Mouse (Mus musculus) CH12.LX (cell line): Measurements from ENCODE around the gene Lcn6. TPM values are rescaled to one million over a fixed set of nuclear protein-coding genes. Genes with fewer than 3 reads are reported as not detected.

Experiments used
- DNase-seq: peaks from one replicate; pipeline ENCODE4 v3.0.0-alpha.2; 2013; ENCODE audit errors: extremely low read depth
- H3K27ac ChIP-seq: 2 replicates; pipeline ENCODE4 v1.5.1; 2012; ENCODE audit warnings: low read depth, mild to moderate bottlenecking, control low read depth, moderate library complexity; ENCODE audit not compliant: insufficient read depth
- H3K27me3 ChIP-seq: replicated peaks from 2 replicates; pipeline ENCODE3; 2012; ENCODE audit warnings: inconsistent platforms
- H3K36me3 ChIP-seq, 2 experiments: replicated peaks in 1 of 2; 2 replicates each; pipeline versions ENCODE3 to v1.6.1; 2012; ENCODE audit warnings: inconsistent platforms in 1 of 2, low read length in 1 of 2, mild to moderate bottlenecking in 1 of 2, mixed read lengths in 1 of 2, moderate library complexity in 1 of 2; ENCODE audit not compliant: control insufficient read depth in 1 of 2, insufficient read depth in 1 of 2
- H3K4me1 ChIP-seq, 2 experiments: 2 replicates each; pipeline ENCODE4 v1.6.1; 2012; ENCODE audit warnings: inconsistent platforms in 1 of 2, moderate library complexity in 1 of 2; ENCODE audit not compliant: insufficient read depth in 2 of 2, control insufficient read depth in 1 of 2
- H3K4me2 ChIP-seq: 2 replicates; pipeline ENCODE4 v1.6.1; 2012; ENCODE audit warnings: low read depth, mild to moderate bottlenecking, control low read depth; ENCODE audit not compliant: poor library complexity, insufficient read depth, severe bottlenecking
- H3K4me3 ChIP-seq, 3 experiments: fragments of 150-350 bp in 1 of 3; sonication (generic) in 1 of 3; replicated peaks in 1 of 3; 2 replicates each; pipeline versions ENCODE3 to v1.5.1; 2011 to 2012; ENCODE audit warnings: low read depth in 2 of 3, low read length in 2 of 3, mild to moderate bottlenecking in 2 of 3, moderate library complexity in 2 of 3, control low read depth in 1 of 3, improper control_type of control experiment in 1 of 3, inconsistent platforms in 1 of 3, mixed read lengths in 1 of 3; ENCODE audit not compliant: poor library complexity in 1 of 3
- H3K79me2 ChIP-seq: replicated peaks from 2 replicates; pipeline ENCODE4 v1.6.1; 2012; ENCODE audit warnings: mild to moderate bottlenecking, moderate library complexity; ENCODE audit not compliant: control insufficient read depth, poor library complexity, insufficient read depth, severe bottlenecking; ENCODE audit errors: extremely low read depth
- H3K9ac ChIP-seq: 2 replicates; pipeline ENCODE4 v1.6.1; 2012; ENCODE audit warnings: low read depth, mild to moderate bottlenecking, control low read depth, moderate library complexity; ENCODE audit not compliant: insufficient read depth
- H3K9me3 ChIP-seq: replicated peaks from 2 replicates; pipeline ENCODE3; 2012; ENCODE audit warnings: low read length, inconsistent platforms, mixed read lengths
- CTCF ChIP-seq, 2 experiments: IDR thresholded peaks in 1 of 2; conservative IDR thresholded peaks in 1 of 2; 2 replicates each; pipeline ENCODE4 v1.5.1; 2011 to 2012; ENCODE audit warnings: low read depth in 2 of 2, low read length in 2 of 2, improper control_type of control experiment in 1 of 2, inconsistent platforms in 1 of 2, mild to moderate bottlenecking in 1 of 2, moderate library complexity in 1 of 2
- ELF1 ChIP-seq: IDR thresholded peaks from 2 replicates; pipeline ENCODE4 v1.6.1; 2014; ENCODE audit warnings: low read depth, mild to moderate bottlenecking, inconsistent platforms, low read length, improper control_type of control experiment
- EP300 ChIP-seq: IDR thresholded peaks from 2 replicates; pipeline ENCODE4 v1.6.1; 2011; ENCODE audit warnings: low read length, improper control_type of control experiment
- ETS1 ChIP-seq: conservative IDR thresholded peaks from 2 replicates; pipeline ENCODE4 v1.6.1; 2012; ENCODE audit warnings: low read depth, mild to moderate bottlenecking, inconsistent platforms, low read length, improper control_type of control experiment, moderate library complexity
- IRF4 ChIP-seq: IDR thresholded peaks from 2 replicates; pipeline ENCODE4 v1.6.1; 2014; ENCODE audit warnings: low read depth, mild to moderate bottlenecking, inconsistent platforms, low read length, improper control_type of control experiment
- JUN ChIP-seq: IDR thresholded peaks from 2 replicates; pipeline ENCODE4 v1.6.1; 2011; ENCODE audit warnings: low read depth, mild to moderate bottlenecking, low read length, improper control_type of control experiment, moderate library complexity; ENCODE audit not compliant: insufficient read depth
- KAT2A ChIP-seq: IDR thresholded peaks from 2 replicates; pipeline ENCODE4 v1.6.1; 2012; ENCODE audit warnings: low read length, improper control_type of control experiment, inconsistent platforms; ENCODE audit not compliant: insufficient replicate concordance
- MXI1 ChIP-seq: IDR thresholded peaks from 2 replicates; pipeline ENCODE4 v1.6.1; 2011; ENCODE audit warnings: mild to moderate bottlenecking, low read depth, low read length, improper control_type of control experiment
- MYC ChIP-seq: IDR thresholded peaks from 2 replicates; pipeline ENCODE4 v1.6.1; 2011; ENCODE audit warnings: low read depth, mild to moderate bottlenecking, improper control_type of control experiment, low read length
- NRF1 ChIP-seq: IDR thresholded peaks from 2 replicates; pipeline ENCODE4 v1.6.1; 2014; ENCODE audit warnings: low read depth, mild to moderate bottlenecking, inconsistent platforms, low read length, improper control_type of control experiment, moderate library complexity
- POLR2A ChIP-seq: IDR thresholded peaks from 2 replicates; pipeline ENCODE4 v1.6.1; 2011; ENCODE audit warnings: low read depth, mild to moderate bottlenecking, improper control_type of control experiment, low read length
- RAD21 ChIP-seq: IDR thresholded peaks from 2 replicates; pipeline ENCODE4 v1.6.1; 2011; ENCODE audit warnings: low read depth, mild to moderate bottlenecking, low read length, improper control_type of control experiment, moderate library complexity
- RCOR1 ChIP-seq: conservative IDR thresholded peaks from 2 replicates; pipeline ENCODE4 v1.6.1; 2012; ENCODE audit warnings: low read depth, mild to moderate bottlenecking, inconsistent platforms, low read length, improper control_type of control experiment
- SIN3A ChIP-seq: IDR thresholded peaks from 2 replicates; pipeline ENCODE4 v1.6.1; 2012; ENCODE audit warnings: low read length, improper control_type of control experiment, inconsistent platforms
- SMC3 ChIP-seq: IDR thresholded peaks from 2 replicates; pipeline ENCODE4 v1.6.1; 2011; ENCODE audit warnings: low read depth, low read length, improper control_type of control experiment
- TCF12 ChIP-seq: IDR thresholded peaks from 2 replicates; pipeline ENCODE4 v1.6.1; 2014; ENCODE audit warnings: low read depth, mild to moderate bottlenecking, inconsistent platforms, low read length, improper control_type of control experiment
- UBTF ChIP-seq: IDR thresholded peaks from 2 replicates; pipeline ENCODE4 v1.6.1; 2012; ENCODE audit warnings: low read depth, mild to moderate bottlenecking, inconsistent platforms, low read length, improper control_type of control experiment, moderate library complexity
- ZKSCAN1 ChIP-seq: IDR thresholded peaks from 2 replicates; pipeline ENCODE4 v1.6.1; 2012; ENCODE audit warnings: low read depth, inconsistent platforms, low read length, improper control_type of control experiment, borderline replicate concordance
- dilution Hi-C: fragments of 300-500 bp; cut with MboI; formaldehyde crosslinking; loops from 2 replicates; pipeline ENCODE4 v1.14.3; 2020; ENCODE audit warnings: low sequenced_read_pairs; ENCODE audit not compliant: extremely low pct_unique_long_range_greater_than_20kb, extremely low pct_ligation_motif_present
- in situ Hi-C: fragments of 300-500 bp; cut with MboI; formaldehyde crosslinking; loops from 3 replicates; pipeline ENCODE4 v1.14.3; 2019; ENCODE audit warnings: low sequenced_read_pairs, low pct_ligation_motif_present, low pct_unique_long_range_greater_than_20kb, mixed read lengths
- polyA plus RNA-seq: library from polyadenylated mRNA; unstranded; fragments of >175 nt; gene quantifications from 2 replicates; pipeline ENCODE4 v1.2.1, GENCODE M21; 2012; ENCODE audit warnings: low read depth; ENCODE audit not compliant: insufficient read length
- total RNA-seq, 2 experiments: library from RNA; depleted of rRNA; stranded (reverse); fragments of 300-350 nt in 1 of 2; fragments of >200 nt in 1 of 2; gene quantifications; 2 replicates each; pipeline ENCODE4 v1.2.3; 2012 to 2014

Gene Lcn6
- total and polyA plus RNA-seq, 3 experiments = not detected

DNA sequence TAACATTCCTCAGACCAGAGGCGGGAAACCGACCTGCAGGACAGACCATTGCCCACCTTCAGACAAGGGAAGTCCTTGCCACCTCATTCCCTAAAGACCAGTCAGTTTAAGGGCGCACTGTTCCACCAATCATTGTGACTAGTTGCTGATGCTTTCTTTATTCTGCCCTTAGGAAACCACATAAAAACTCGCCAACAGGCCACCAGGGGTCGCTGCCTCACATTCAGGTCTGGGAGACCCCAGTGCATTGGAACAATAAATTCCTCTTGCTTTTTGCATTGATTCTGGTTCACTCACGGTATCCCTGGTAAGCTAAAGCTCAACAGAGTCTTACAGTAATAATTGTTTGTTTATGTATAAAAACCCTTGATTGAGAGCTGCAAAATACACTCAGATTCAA is 36.7 kb upstream of the Lcn6 start:
- in situ Hi-C loops = no loop called here
- H3K36me3 ChIP-seq = no peaks in the 10 kb centered on the region
- H3K9me3 ChIP-seq = no peaks in the 10 kb centered on the region
- no peak overlapping the region for H3K9ac ChIP-seq
- H3K79me2 ChIP-seq = no peaks in the 10 kb centered on the region
- H3K4me1 ChIP-seq = no peaks in the 10 kb centered on the region
- TF ChIP-seq SMC3 (peak; percentile 39), CTCF (conservative IDR thresholded peaks at IDR 0.05 in 1 of 2, IDR thresholded peaks at IDR 0.05 in 1 of 2; ENCODE audit: low read depth in 2 of 2, low read length in 2 of 2) (peak; percentile 64 to 70), NRF1 (no peak), SIN3A (no peak), RAD21 (peak; percentile 30)
- no peak overlapping the region for H3K4me2 ChIP-seq
- dilution Hi-C loops = no loop called here
- no peak overlapping the region for H3K27ac ChIP-seq
- peak; percentile 43 for DNase-seq
- H3K4me3 ChIP-seq = no peak overlapping the region
- peaks cover 66% of the 10 kb centered on the region for H3K27me3 ChIP-seq

DNA sequence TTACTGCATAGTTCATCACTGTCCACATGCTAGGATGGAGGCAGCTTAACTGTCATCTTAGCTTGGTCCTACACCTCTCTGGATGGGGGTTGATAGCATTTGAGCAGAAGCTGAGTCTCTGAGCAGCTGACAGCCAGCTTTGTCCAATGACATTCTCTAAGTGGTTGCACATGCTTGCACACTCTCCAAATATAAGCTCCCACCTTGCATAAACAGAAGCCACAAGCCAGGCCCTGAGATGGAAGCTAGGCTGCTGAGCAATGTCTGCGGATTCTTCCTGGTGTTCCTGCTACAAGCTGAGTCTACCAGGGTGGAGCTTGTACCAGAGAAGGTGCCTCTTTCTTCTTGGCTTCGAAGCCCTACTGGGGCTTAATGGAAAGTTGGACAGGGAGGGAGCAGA is 23.7 kb upstream of the Lcn6 start, which contains the start of gene Lcn8:
Lcn8 (plus strand) TSS at position 219 of the 400 bp plus-strand sequence.
- H3K27me3 ChIP-seq = peaks cover 68% of the 10 kb centered on the region
- no peak for TF ChIP-seq ETS1
- TF ChIP-seq MYC = no peak
- TF ChIP-seq POLR2A = no peak
- TF ChIP-seq IRF4 = no peak
- no peak for TF ChIP-seq NRF1
- TF ChIP-seq UBTF = no peak
- no peak for TF ChIP-seq CTCF (conservative IDR thresholded peaks at IDR 0.05 in 1 of 2, IDR thresholded peaks at IDR 0.05 in 1 of 2; ENCODE audit: low read depth in 2 of 2, low read length in 2 of 2)
- TF ChIP-seq JUN = no peak
- TF ChIP-seq MXI1 = no peak
- no peak for TF ChIP-seq ZKSCAN1
- TF ChIP-seq KAT2A = no peak
- no peak for TF ChIP-seq RAD21
- TF ChIP-seq TCF12 = no peak
- no peak for TF ChIP-seq EP300
- TF ChIP-seq RCOR1 = no peak
- no peak for TF ChIP-seq ELF1
- TF ChIP-seq, all 38 proteins: peak for 0
- in situ Hi-C loops = no loop called here

More for the DNA sequence above, 23.7 kb upstream of the Lcn6 start, which contains the start of gene Lcn8:
- H3K27ac ChIP-seq = no peak within 1 kb of the TSS
- H3K4me1 ChIP-seq = peaks cover 5 to 9% of the 10 kb centered on the region in 2 experiments; a peak in 3 of 4 replicates
- no peak within 1 kb of the TSS for H3K4me2 ChIP-seq
- DNase-seq = no peak
- no peaks in the 10 kb centered on the region for H3K79me2 ChIP-seq
- no peak within 1 kb of the TSS for H3K4me3 ChIP-seq
- H3K9ac ChIP-seq = no peak within 1 kb of the TSS
- H3K36me3 ChIP-seq = no peaks in the 10 kb centered on the region
- dilution Hi-C loops = no loop called here
- H3K9me3 ChIP-seq = no peaks in the 10 kb centered on the region
